Mouse (Mus musculus) T-helper 2 cell (primary cell): Measurements from ENCODE around the gene 4930524B15Rik.
"Not testable (repeated sequence)": the region's sequence is repeated elsewhere in the genome, so short reads cannot be mapped to it uniquely, and the experiment has no call there.

Source experiments
- in situ Hi-C: fragments of 300-600 bp; cut with MboI, MseI; formaldehyde crosslinking; loops from one replicate; pipeline ENCODE4 v1.15.1; 2025; ENCODE audit warnings: high pct_unique_total_duplicates

4930524B15Rik gene

DNA sequence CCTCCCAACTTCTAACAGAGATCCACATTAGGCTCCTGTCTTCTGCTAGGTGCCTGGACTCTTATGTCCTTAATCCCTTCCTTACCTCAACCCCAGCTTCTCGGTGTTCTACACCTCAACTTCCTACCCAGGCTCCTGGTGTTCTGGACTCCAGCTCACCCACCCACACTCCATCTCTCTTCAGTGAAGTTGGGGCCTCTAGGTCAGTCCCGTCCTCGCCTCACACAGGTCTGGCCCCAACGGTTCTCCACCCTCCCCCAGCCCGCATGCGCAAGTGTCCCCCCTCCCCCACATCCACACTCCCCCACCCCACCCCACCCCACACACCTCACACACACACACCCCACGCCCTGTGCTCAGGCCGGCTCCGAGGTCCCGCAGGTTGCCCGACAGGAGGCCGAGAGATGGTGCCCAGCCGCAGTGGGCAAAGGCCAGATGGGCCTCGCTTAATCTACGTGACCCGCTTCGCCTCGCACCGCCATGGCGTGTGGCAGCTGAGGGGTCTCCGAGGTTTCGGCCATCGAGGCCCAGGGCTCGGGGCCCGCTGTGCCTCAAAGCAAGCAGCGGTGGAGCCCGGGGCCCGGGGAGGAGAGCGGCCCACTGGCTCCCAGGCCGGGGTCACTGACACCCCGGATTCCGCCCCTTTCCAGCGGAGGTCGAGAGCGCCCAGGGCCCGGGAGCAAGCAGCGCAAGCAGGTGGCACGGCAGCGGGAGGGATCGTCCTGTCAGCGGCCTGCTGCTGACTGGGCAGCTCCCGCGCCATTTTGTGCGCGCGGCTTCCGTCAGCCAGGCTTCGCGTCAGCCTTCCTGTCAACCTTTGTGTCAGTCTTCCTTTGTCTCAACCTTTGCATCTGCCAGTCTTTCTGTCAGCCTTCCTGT lies at the start of gene 4930524B15Rik:
Gene 4930524B15Rik, plus strand, starts transcription at position 337 of the 879 bp plus-strand sequence.
- in situ Hi-C loops, result no loop called here

DNA sequence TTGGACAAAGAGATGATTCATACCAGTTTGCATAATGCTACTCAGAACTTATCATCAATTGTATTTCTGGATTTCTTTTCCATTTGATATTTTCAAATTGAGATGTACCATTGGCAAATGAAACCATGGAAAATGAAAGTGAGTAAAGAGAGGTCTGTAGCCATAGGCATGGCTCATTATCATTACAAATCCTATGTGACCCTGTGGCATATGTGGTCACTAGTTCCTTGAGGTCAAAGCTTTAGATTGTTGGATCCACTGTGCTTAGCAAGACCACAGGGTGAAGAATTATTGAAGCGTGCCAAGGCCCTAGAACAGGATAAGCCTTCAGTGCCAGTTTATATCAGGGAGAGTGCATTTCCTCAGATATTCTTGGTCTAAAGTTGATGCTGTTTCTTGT lies 47.6 kb upstream of the 4930524B15Rik start:
- in situ Hi-C loops, result no loop called here

DNA sequence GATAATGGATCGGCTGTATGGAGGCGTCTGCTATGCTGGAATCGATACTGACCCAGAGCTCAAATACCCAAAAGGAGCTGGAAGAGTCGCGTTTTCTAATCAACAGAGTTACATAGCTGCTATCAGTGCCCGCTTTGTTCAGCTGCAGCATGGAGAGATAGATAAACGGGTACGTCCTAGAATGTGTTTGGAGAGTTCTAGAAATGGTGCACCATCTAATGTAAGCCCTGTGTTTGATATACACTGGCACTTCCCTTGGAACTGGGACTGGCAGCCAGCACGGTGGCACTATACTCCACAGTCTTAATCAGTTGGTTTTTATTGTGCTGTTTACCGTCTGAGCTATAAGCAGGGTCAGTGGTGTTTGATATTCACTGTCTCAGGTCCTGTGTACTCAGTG lies 35.3 kb upstream of the 4930524B15Rik start:
- in situ Hi-C loops, result no loop called here

DNA sequence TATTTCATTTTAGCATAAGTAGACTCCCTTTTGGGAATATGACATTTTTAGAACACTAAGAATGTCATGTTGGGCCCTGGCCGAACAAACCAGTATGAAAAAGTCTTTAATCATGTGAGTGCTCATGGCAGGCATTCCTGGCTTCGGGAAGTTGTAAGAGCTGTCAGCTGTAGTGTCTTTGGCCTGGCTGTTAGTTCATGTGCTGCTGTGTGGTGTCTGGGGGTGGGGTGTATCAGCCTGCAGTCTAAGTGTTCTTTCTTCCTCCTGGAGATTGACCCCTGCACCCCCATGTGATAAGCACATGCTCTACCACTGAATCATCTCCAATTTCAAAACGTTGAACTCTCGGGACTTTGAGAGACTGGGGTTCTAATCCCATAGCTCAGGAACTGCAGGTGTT lies 29.7 kb upstream of the 4930524B15Rik start:
- in situ Hi-C loops, result no loop called here

DNA sequence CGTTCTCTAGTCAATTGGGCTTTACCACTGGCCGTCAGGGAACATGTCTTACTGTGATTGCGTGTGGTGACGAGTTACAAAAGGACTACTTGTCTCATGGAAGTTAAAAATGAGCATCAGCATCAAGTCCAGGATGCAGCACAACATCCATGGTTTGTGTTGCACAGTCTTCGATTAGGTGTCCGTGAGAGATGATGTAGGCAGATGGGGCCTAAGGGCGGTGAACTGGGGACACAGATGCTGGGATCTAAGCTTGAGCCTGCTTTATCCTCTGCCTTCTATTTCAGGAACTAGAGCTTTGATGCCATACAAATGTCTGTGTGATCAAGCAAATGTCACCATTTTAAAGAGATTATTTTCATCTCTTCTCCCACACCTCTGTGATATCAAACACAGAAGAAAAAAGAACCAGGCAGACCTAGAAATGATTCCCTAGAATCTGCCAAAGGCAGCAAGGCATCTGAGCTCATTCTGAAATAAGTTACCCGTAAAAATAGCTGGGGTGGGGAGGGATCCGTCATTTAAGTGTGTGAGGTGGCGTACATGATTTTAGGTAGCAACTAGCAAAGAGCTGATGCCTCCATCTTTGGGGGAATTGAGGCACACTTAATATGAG lies 28.4 kb upstream of the 4930524B15Rik start:
- in situ Hi-C loops, result no loop called here

DNA sequence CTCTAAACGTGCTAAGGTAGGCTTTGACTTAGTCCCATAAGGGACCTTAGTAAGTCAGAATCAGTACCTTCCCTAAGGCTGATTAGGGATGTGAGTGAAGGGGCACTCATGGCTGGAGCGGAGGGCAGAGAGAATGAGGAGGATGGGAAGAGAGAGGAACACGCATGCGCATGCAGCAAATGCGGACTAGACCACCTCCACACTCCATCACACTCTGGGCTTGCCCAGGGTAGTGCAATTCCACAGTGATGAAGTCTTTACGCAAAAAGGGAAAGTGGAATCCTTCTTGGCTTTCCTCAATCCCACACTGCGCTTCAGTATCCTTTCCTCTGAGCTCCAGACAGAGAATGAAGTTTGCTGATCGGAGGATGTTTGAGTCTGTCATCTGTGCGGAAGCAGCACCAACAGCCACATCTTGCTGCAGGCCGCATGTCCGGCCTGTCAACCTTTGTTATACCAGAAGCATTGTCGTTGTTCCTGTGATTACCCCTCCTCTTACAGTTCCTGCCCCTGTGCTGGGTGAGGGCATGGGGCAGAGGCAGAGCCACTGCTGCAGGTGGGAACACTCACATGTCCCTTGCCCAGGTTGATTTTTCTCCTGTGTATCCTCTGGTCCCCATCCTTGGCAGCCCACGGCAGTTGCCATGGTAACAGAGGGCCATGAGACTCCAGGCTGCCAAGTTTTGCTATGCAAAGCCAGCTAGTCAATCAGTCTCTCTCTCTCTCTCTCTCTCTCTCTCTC lies 24.3 kb upstream of the 4930524B15Rik start:
- in situ Hi-C loops, result no loop called here

DNA sequence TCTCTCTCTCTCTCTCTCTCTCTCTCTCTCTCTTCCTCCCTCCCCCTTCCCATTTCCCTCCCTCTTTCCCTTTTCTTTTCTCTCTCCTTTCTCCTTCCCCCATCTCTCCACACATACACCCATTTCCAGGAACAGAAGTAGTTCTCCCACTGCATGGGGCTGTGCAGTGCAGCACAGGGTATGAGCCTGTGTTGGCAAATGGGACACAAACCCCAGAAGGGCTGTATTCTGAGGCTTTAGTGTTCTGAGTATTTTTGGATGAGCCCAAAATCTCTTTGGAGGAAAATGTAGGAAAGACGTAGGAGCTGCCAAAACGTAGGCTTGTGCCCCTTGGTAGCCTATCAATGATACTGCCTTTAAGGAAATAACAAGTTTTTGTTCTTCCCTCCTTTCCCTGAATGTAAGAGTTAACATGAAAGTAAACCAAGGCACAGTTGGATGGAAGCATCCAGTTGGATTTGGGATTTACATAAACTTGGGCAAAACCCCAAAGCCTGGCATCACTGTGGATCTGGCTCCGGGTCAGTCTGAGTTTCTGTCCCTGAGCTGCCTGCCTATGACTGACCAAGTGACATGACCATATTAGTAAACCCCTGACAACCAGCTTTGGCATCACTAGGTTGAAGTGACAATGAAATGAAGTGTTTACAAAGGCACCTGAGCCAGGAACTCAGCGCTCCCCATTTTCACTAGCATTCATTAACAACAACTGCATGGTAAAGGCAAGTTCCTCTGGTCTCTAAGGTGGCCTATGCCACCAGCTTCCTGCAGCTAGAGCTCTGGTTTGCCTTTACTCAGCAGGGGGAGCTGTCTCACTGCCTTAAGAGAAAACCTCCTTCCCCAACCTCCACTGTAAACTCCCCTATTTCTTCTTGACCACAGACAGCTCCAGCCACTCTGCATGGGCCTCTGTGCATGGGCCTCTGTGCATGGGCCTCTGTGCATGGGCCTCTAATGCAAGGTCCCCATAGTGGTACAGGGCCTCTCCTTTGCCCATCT lies 23.5 kb upstream of the 4930524B15Rik start:
- in situ Hi-C loops, result no loop called here

DNA sequence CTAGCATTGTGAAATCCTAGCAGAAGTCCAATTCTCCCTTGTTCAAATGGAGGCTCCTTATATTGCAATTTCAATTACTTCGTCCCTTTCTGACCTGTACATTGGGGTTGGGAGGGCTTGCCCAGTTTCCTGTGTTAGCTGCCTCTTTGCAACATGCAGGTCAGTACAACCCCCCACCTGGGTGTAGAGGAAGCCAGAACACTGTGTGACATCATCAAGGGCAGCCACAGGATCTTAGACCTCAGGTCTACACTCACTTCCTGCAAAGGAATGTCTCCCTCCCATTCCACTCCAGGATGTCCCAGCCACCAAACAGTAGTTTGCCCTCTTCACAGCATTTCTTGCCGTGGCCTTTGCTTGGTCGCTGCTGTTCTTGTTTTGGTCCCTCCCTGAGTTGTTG lies 19.9 kb upstream of the 4930524B15Rik start:
- in situ Hi-C loops, result no loop called here

DNA sequence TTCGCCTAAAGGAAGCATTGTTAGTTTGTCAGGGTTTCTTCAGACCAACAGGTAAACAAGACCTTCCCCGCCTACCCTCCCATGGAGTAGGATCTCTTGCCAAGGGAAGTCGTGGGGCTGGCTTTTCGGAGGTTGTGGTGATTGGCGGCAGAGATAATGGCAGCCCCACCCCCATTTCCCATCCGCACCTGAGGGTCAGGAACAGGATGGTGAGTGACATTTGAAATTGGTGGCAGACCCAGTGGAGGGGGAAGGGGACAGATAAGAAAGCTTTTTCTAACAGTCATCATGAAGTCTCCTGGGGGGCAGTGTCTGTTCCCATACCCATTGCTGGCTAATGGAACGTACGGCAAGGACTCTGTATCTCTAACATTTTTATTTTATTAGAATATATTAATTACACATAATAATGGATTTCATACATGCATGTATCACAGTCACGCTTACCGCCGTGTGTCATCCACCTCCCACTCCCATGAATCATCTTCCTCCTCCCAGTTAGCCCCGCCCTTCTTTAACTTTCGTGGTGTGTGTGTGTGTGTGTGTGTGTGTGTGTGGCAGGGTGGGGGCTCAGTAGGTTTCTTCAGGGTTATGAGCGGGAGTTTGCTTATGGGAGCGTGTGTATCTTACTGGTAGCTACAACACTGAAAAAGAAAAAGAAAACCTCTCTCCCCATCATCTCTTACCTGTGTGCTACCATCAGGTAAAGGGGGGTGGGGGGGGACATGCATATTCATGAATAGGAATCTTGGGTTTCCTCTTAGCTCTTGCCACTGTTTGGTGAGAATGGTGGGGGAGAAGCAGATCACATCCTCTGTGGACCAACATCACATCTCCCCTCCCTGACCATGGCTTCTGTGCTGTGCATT lies 16.7 kb upstream of the 4930524B15Rik start:
- in situ Hi-C loops, result no loop called here

DNA sequence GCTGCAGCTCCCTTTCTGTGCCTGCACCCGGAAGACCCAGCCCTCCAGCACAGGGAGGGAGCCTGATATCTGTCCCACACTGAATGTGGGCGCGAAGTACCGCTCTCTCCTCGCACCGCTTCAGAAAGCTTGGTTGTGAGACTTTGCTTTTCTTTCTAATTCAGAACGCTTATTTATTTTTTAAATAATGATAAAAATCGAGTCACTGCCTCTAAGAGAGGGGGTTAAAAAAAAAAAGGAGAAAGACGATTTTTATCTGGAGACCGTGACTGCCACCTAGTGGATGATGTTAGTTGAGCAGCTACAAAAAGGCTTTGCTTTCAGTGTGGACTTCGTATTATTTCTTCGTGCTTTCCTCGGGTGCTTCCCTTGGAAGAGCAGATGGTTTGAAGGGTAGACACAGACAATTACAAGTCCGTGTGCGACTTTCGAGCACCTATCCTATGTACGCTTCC lies 16.0 kb upstream of the 4930524B15Rik start:
- in situ Hi-C loops, result no loop called here

DNA sequence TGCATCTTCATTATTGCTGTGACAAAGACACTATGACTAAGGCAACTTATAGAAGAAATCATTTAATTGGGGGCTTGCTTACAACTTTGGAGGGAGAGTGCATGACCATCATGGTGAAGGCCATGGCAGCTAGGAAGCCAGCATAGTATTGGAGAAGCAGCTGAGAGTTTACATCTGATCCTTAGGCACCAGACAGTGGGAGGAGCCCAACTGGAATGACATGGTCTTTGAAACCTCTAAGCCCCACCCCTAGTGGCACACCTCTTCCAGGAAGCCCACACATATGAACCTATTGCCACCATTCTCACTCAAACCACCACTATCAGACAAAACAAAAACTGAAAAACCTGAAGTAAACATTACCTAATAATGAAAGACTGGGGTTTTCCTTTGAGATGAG lies 5.3 kb upstream of the 4930524B15Rik start:
- in situ Hi-C loops, result no loop called here

DNA sequence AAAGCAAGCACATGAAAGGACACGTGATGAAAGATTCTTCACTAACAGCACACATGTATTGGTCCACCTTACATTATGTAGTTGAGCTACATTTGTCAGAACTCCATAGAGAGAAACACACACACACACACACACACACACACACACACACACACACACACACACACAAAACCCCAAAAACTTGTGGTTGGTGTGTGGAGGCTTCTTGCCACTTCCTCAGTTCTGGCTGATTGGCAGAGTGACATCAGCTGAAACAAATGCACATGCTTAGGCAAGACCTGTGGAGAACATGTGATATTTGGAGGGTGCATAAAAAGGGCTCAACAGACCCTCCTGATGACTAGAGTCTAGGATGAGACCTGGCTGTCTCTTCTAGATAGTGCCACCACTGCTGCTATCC lies 1.4 kb upstream of the 4930524B15Rik start:
- in situ Hi-C loops, result no loop called here

DNA sequence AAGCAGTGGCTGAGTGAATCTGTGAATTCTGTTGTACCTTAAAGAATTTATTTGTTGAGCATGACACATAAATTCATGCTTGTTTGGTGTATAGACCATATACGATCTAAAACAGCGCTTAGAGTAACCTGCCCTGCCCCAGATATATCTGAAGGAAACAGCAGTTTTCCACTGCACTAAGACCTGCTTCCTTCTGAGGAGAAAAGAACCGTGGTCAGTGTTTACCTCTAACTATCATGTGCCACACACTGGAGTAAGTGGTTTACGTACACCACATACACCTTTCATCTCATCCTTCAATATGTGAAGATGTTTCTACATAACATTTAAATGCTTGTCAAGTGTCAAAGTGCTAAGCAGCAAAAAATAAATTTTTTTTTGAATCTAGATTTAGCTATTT lies 8.7 kb downstream of the 4930524B15Rik start:
- in situ Hi-C loops, result no loop called here

DNA sequence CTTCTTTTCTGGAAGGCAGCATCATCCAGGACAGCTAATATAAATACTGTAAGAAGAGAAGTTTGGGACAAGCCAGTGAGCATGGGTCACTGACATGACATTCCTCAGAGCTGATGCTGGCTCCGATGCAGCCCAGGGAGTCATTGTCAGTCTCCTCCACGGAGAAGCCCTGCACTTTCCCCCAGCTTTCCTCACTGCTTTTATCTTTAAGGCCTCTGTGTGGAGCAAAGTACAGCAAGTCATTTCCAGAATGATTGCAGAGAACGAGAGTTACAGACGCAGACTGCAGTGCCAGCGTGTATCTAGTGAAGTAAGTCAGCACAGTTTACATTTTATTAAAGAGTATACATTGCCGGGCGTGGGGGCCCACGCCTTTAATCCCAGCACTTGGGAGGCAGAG lies 9.4 kb downstream of the 4930524B15Rik start:
- in situ Hi-C loops, result no loop called here

DNA sequence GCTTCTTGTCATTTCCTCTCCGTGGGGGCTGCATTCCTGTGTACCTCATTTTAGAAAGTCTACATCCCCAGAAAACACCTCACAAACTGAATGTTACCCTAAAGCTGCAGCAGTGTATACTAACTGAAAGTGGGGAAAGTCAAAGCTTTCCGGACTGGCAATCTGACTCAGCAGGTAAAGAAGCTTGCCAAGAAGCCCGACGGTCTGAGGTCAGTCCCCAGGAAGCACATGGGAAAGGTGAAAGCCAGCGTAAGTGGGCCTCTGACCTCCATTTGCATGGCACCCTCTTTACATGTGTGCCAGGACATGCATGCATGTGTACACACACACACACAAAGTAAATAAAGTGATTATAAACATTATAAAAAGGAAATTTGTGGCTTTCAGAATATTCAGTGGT lies 10.3 kb downstream of the 4930524B15Rik start:
- in situ Hi-C loops, result no loop called here

DNA sequence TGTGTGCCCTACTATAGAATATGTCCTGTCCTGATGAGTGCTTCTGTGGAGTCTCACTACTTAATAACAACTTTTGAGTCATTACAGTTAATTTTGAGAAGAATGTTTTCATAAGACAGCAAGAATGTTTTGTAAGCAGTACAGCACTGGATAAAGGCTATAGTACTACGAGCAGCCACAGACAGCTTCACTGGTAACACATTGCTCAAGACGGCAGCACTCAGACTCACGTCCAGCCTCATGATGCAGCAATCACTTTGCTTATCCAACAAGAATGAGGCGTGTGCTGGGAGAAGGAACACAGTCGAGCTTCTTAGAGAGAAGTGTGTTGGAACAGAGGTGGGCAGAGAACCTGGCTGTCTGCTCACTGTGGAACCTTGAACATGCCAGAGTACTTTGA lies 10.7 kb downstream of the 4930524B15Rik start:
- in situ Hi-C loops, result no loop called here

DNA sequence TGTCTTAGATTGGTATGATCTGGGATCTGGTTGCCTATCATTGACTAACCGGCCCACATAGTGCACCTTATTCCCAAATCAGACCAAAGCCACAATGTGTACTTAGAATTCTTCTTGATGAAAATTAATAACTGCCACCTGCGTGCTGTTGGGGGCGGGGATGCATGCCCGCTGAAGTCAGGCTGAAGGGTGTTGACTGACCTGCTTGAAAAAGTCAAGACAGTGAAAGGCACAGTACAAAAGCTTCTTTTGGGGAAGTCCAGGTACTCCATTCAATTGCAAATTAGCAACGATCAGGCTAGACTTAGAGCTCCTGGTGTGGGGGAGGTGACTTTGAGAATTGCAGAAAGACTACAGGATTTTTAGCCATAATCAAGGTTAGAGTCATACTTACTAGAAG lies 14.7 kb downstream of the 4930524B15Rik start:
- in situ Hi-C loops, result not testable (repeated sequence)

DNA sequence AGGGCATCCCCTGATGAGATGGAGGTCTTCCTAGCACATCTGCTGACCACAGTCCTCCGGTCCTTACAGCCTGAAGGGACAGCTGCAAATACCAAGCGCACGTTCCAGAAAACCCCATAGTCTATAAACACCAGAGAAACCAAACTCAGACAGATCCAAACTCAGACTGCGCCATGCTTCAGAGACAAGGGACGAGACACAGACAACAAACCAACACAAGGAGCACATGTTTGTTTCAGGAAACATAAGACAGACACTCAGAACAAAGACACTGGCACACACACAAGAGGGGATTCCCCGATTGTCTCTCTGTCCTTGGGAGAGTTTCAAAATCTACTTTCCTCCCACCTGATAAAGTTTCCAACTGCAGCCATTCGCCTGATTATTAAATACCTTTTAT lies 16.4 kb downstream of the 4930524B15Rik start:
- in situ Hi-C loops, result no loop called here

DNA sequence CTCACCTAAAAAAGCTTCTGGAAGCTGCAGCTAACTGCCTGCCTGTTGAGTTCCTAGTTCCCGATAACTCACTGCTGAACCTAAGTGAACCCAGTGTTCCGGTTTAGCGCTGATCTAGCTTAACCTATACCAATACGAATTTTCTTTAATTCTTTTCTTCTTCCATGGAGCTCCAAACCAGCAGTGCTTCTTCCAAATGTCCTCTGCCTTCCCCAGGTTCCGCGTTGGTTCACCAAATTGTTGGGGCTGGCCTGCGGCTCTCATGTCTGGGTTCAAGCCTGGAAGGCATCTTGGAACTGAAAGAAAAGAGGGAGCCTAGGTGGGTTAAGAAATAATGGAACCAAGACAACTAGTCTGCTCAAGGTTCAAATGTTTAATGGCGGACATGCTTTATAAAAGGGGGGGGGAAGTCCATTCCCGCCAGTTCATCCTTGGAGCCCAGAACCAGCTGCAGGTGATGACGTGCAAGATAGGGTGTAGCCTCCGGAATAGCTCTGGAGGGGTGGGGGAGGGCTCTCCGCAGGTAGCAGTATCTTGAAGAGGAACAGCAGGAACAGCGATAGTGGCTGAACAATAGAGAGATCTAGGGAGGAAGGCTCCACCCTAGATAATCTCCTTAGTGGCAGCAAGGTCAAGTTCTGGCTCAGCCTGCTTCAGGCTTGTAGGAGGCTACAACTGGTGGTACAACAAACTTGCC lies 17.0 kb downstream of the 4930524B15Rik start:
- in situ Hi-C loops, result not testable (repeated sequence)

DNA sequence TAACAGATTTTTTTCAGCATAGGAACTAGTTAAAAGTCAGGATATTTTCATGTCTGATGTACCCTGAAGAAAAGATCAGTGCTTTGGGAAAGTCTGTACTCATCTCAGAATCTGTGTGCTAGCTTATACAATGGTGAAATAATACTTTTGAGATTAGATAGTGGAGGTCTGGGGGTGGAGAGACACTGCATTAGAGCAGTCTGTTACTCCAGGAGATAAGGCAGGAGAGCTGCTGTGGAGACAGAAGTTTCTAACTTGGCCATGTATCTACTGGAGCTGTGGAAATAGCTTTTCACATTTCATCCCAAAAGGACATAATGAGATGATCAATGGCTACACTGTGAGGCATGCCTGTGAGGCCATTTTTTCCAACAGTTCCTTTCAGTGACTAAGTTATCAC lies 17.9 kb downstream of the 4930524B15Rik start:
- in situ Hi-C loops, result no loop called here
